Mouse (Mus musculus) layer of hippocampus, adult 18-20 months (tissue): ENCODE results near the gene Hdac11. TPM values are rescaled to one million over a fixed set of nuclear protein-coding genes. Genes with fewer than 3 reads are reported as not detected.
A peak's percentile ranks its signal among the peaks of the same experiment; 100 is the strongest.

Experiments used
- DNase-seq, 2 experiments: peaks; one replicate each; pipeline ENCODE4 v3.0.0; 2022; ENCODE audit warnings: low spot score in 2 of 2
- total RNA-seq, 2 experiments: library from RNA; stranded (reverse); gene quantifications; 2 replicates each; pipeline ENCODE4 v1.2.3; 2021

Gene Hdac11
- total RNA-seq, 2 experiments from 2014 or later, result 169 to 174 TPM

GRCm38 (mm10) chr6:91167828-91168227 lies 11.4 kb downstream of the Hdac11 start:
- no peak for DNase-seq

GRCm38 (mm10) chr6:91169129-91169528 lies 12.7 kb downstream of the Hdac11 start:
- no peak for DNase-seq

- DNase-seq, result no peak
Observed at GRCm38 (mm10) chr6:91171396-91171895, 15.0 kb downstream of the Hdac11 start.

- no peak for DNase-seq
Observed at GRCm38 (mm10) chr6:91172381-91172780, 15.9 kb downstream of the Hdac11 start.

GRCm38 (mm10) chr6:91173221-91173880 lies 16.9 kb downstream of the Hdac11 start:
- peak; percentile 39 to 77 for DNase-seq

GRCm38 (mm10) chr6:91174211-91174610 lies 17.7 kb downstream of the Hdac11 start:
- DNase-seq, result no peak

- DNase-seq, result peak; percentile 32 to 47
Observed at GRCm38 (mm10) chr6:91180767-91181171, 24.3 kb downstream of the Hdac11 start.

- peak in 1 of 2 experiments; percentile 23 for DNase-seq
Observed at GRCm38 (mm10) chr6:91181320-91181719, 24.9 kb downstream of the Hdac11 start.

GRCm38 (mm10) chr6:91182075-91182490 lies 25.6 kb downstream of the Hdac11 start:
- DNase-seq, result no peak

GRCm38 (mm10) chr6:91183041-91183440 lies 26.6 kb downstream of the Hdac11 start:
- DNase-seq, result no peak

- DNase-seq, result no peak
Observed at GRCm38 (mm10) chr6:91183980-91184379, 27.5 kb downstream of the Hdac11 start.

GRCm38 (mm10) chr6:91184776-91185175 lies 28.3 kb downstream of the Hdac11 start:
- DNase-seq, result no peak

GRCm38 (mm10) chr6:91185502-91185901 lies 29.0 kb downstream of the Hdac11 start:
- DNase-seq, result no peak

- no peak for DNase-seq
Observed at GRCm38 (mm10) chr6:91186161-91186931, 29.9 kb downstream of the Hdac11 start.

GRCm38 (mm10) chr6:91186934-91187333 lies 30.5 kb downstream of the Hdac11 start:
- DNase-seq, result no peak

- no peak for DNase-seq
Observed at GRCm38 (mm10) chr6:91187871-91188270, 31.4 kb downstream of the Hdac11 start.

GRCm38 (mm10) chr6:91189971-91190370 lies 33.5 kb downstream of the Hdac11 start:
- no peak for DNase-seq

- no peak for DNase-seq
Observed at GRCm38 (mm10) chr6:91191465-91191864, 35.0 kb downstream of the Hdac11 start.

- DNase-seq, result no peak
Observed at GRCm38 (mm10) chr6:91192421-91192820, 36.0 kb downstream of the Hdac11 start.

- no peak for DNase-seq
Observed at GRCm38 (mm10) chr6:91192851-91193545, 36.5 kb downstream of the Hdac11 start.

- no peak for DNase-seq
Observed at GRCm38 (mm10) chr6:91198456-91198855, 42.0 kb downstream of the Hdac11 start.
